Mouse (Mus musculus) induced T-regulatory cell, adult 2 months (primary cell): Measurements from ENCODE around the gene Olfr3.

Source experiments
- DNase-seq: peaks from one replicate; pipeline ENCODE4 v3.0.0-alpha.2; 2012; ENCODE audit warnings: low read depth

Gene Olfr3

GRCm38 (mm10) chr2:36816932-36817331 is at the start of gene Olfr3:
Olfr3 (minus strand) TSS chr2:36817032.
- DNase-seq, result no peak

GRCm38 (mm10) chr2:36862560-36862959 is 45.7 kb upstream of the Olfr3 start, which contains the start of gene Olfr351:
Olfr351 (minus strand) TSS chr2:36862660.
- no peak for DNase-seq

GRCm38 (mm10) chr2:36846010-36846409 is 29.2 kb upstream of the Olfr3 start, which contains the start of gene Olfr350:
Olfr350 (plus strand) TSS chr2:36846310.
- DNase-seq, result no peak

- no peak for DNase-seq
Measured at GRCm38 (mm10) chr2:36790238-36790637, 26.6 kb downstream of the Olfr3 start, which contains the start of gene Olfr50. Olfr50 (plus strand) TSS chr2:36790538.

- no peak for DNase-seq
Measured at GRCm38 (mm10) chr2:36783976-36784375, 32.9 kb downstream of the Olfr3 start, which contains the start of gene Olfr348. Olfr348 (plus strand) TSS chr2:36784276.
